Mouse (Mus musculus): Measurements from ENCODE around the gene Kl. TPM values are rescaled to one million over a fixed set of nuclear protein-coding genes. Genes with fewer than 3 reads are reported as not detected.
A peak's percentile ranks its signal among the peaks of the same experiment; 100 is the strongest.

Gene Kl
- total RNA-seq (2021) = 10 to 100 TPM in 1 of 2 experiments, under 1 TPM in 1; 0.62 to 11.5 TPM
- long read RNA-seq, experiment 1, full-length matches to known transcripts = 1 of 2 reads
- long read RNA-seq, experiment 1, partial matches to known transcripts = 0 of 2 reads
- long read RNA-seq, experiment 1, other reads (novel, unspliced or antisense) = 1 of 2 reads
- long read RNA-seq, experiment 2, full-length matches to known transcripts = 3 of 13 reads
- long read RNA-seq, experiment 2, partial matches to known transcripts = 2 of 13 reads
- long read RNA-seq, experiment 2, other reads (novel, unspliced or antisense) = 8 of 13 reads

- DNase-seq (ENCODE audit: low spot score in 2 of 2) = no peak
Measured at GRCm38 (mm10) chr5:150952328-150952668, at the start of gene Kl. TSS of gene Kl (plus strand) at chr5:150952607.

DNA sequence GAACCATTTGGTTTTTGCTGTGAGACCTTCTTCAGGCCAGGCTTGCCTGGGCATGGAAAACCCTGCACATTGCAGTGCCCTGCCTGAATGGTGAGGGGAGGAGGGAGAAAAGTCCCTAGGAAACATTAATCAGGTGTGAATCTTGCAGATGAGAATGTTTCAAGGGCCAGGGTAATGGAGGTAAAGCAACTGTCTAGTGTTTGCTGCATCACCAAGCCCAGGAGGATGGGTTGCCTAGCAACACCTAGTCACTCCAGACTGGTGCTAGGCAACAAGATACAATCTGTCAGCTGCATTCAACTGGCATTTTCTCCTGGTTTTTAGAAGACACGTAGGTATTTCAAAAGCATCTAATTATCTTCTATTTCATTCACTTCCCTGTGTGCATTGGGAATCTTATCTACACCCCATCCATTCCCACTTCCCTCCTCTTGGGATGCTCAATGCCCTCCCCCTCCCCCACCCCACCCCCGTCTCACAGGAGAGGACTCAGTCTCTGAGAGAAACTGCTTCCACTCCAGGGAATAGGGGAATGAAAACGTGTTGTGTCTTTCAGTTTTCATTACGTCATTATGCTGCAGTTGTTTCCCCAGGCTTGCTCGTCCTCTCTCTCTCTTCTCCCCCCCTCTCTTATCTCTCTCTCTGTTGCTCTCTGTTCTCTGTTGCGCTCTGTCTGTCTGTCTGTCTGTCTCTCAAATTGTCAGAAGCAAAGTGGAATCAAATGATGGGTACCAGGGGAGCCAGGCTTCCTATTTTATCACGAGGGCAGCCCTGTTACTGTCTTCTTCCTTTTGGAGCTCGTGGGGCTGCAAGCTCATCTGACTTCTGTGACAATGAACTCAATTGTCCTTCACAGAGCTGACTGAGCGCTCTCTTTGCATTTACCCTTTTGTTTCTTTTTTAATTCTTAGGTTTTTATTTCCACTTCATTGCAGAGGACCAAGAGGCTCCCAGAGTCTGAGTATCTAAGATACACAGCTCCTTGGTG lies 46.1 kb upstream of the Kl start:
- DNase-seq (ENCODE audit: low spot score in 2 of 2) = no peak

DNA sequence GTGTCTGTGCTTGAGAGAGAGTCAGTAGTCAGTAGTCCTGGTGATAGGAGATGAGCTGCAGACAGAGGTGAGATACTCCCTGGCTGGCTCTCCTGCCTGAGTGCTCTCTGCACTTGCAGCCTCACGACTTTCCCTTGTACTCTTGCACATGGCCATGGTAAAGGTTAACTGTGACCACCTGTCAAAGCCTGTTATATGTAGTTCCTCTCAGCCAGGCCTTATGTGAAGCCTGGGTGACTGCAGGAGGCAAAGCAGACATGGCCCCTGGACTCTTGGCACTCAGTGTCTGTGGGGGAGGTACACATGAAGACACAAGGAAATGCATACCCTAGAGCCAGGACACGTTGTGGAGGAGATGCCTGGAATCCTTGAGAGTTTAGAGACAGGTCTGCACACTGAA lies 40.3 kb upstream of the Kl start:
- DNase-seq (ENCODE audit: low spot score in 2 of 2) = no peak

DNA sequence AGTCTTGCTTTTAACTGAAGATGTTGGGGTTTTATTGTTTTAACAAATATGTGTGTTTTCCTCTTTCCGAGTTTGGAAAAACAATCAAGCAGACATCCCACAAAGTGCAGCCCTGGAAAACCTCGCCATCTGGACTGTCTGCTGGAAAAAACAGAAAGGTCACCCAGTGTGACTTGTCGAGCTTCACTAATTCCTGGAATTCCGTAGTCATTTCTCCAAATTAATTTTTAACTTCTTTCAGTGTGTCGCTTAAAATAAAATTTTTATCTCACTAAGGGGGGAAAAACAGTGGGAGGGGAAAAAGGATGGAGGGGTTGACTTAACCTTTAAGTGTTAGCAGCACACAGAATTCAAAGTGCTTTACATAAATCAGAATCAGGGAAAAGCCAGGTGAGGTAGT lies 39.8 kb upstream of the Kl start:
- DNase-seq (ENCODE audit: low spot score in 2 of 2) = no peak

DNA sequence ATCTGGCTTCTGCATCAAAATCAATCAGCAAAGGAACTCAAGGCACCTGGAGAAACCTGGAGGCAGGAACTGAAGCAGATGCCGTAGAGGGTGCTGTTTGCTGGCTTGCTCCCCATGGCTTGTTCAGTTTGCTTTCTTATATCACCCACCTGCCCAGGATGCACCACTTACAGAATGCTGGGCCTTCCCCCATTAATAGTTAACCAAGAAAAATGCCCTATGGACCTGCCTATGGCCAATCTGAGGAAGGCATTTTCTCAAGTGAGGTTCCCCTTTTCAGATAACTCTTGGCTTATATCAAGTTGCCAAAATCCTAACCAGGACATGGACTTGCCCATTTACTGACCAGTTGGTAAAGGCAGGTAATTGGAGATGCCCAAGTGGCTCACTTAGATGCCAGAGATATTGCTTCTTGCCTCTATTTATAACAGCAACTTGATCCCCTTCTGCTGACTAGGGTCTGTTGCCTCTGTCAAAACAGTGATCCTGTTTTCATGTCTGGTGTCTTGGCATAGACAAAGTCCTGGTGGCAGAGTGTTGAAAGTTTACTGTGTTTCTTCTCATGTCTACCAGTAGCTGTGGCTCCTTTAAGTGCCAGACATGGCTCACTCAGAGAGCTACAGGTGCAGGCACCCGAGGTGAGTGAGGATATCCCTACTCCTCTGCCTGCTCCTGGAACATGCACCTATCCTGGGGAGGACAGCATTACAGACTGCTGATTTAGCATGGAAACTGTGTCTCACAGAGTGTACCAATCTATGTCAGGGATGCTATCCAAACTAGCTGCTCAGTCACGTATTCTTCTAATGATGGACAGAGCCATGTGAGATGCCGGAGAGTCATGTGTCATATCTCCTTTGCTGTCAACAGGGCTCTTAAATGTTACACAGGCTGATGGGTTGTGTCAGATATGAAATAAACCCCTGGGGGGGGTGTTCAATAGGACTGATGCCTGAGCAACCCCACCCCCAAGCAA lies 37.0 kb upstream of the Kl start:
- DNase-seq (ENCODE audit: low spot score in 2 of 2) = no peak

GRCm38 (mm10) chr5:150917131-150917858 lies 35.1 kb upstream of the Kl start:
- DNase-seq (ENCODE audit: low spot score in 2 of 2) = no peak

GRCm38 (mm10) chr5:150918599-150918998 lies 33.8 kb upstream of the Kl start:
- no peak for DNase-seq (ENCODE audit: low spot score in 2 of 2)

DNA sequence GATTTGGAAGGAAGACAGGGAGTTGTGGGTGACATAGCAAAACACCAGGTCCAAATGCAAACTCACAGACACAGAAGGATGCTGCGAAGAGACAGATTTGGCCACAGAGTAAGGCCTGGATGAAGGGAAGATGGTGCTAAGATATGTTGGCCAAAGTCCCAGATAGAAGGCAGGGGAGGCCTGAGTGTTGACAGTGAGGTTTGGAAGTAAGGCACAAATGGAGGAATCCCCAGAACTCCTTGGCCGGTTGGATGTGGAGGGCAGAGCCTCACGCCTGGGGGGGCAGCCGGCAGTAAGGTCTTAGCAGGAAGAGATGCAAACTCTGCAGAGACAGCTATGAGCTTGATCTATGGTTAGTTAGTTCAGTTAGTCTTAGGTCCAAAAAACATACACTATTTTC lies 33.1 kb upstream of the Kl start:
- no peak for DNase-seq (ENCODE audit: low spot score in 2 of 2)

DNA sequence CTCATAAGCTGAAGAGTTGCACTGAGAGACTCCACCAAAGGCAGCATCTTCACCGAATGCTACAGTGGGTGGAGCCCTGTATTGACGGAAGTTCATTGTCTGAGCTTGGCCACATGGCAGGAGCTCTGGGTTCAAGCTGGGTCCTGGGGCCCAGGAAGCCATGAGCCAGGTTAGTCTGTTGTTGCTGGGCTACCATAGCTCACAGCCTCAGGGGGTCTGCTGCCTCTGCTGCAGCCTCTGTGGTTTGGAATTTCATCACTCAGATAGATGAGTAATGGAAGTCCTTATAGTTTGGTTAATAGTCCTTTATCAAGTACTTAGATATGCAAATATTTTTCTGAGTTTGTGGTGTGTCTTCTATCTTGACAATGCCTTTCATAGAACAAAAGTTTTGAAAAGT lies 32.4 kb upstream of the Kl start:
- DNase-seq (ENCODE audit: low spot score in 2 of 2) = no peak

GRCm38 (mm10) chr5:150929406-150929805 lies 23.0 kb upstream of the Kl start:
- no peak for DNase-seq (ENCODE audit: low spot score in 2 of 2)

DNA sequence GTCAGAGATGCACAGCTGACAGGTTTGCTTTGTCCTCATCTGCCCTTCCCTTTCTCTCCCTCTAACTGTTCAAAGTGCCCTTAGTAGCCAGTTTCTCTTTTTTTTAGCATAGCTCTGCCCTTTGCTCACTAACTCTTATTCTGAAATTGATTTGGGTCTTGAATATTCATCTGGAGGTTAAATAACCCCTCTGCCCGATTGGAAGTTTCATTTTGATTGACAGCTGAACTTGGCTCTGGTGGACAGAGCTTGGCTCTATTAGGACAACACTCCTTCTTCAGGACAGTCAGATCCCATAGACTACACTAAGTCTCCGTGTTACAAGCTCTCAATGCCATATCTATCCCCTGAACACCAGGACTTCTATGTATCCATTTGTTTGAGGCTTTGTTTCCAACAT lies 19.8 kb upstream of the Kl start:
- DNase-seq (ENCODE audit: low spot score in 2 of 2) = no peak

DNA sequence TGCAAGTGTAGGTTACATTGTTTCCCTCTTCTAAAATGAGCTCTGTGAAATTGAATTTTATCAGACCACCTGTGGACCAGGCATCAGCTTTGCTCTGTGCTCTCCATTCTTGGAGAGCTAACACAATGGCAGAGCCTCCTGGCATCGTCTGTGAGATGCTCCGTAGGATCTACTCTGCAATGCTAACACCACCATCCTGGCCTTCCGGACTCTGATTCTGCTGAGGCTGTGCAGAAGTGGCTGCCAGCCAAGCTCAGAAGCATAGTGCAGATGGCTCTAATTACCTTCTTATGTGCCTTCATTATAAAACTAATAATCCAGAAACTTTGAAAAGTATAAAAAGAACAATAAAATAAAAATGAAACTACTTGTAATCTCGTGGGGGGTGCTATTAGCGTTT lies 16.2 kb upstream of the Kl start:
- no peak for DNase-seq (ENCODE audit: low spot score in 2 of 2)

GRCm38 (mm10) chr5:150936807-150937206 lies 15.6 kb upstream of the Kl start:
- DNase-seq (ENCODE audit: low spot score in 2 of 2) = no peak

DNA sequence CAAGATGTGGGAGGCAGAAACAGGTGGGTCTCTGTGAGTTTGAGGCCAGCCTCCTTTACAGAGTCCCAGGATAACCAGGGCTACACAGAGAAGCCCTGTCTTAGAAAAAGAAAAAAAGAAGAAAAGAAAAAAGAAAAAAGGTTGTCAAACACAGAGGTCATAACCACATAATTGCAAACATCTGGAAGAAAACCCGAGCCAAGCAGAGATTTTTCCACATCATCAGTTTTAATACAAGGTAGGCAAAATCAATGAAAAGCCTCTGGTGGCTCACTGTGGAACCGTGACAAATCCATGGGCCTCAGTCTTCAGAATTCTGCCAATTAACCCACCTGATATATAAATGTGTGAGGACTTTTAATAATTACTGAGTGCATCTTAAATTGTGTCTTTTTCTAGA lies 14.9 kb upstream of the Kl start:
- no peak for DNase-seq (ENCODE audit: low spot score in 2 of 2)

DNA sequence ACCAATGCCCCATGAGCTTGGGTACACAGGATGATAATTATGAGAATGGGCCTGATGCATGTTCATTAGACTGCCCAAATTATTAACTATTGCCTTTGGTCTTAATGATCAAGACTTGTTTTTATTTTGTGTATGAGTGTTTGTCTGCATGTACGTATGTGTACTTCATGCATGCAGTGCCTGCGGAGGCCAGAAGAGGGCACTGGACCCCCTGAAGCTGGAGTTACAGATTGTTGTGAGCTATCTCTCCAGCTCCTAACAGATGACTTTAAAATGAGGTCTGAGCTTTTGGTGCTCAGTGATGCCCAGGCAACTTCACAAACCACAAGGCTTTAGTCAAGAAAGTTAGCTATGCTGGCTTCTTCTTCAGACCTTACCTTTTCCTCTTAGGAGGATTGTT lies 6.8 kb upstream of the Kl start:
- no peak for DNase-seq (ENCODE audit: low spot score in 2 of 2)

- DNase-seq (ENCODE audit: low spot score in 2 of 2) = no peak
Measured at GRCm38 (mm10) chr5:150949131-150949530, 3.3 kb upstream of the Kl start.

DNA sequence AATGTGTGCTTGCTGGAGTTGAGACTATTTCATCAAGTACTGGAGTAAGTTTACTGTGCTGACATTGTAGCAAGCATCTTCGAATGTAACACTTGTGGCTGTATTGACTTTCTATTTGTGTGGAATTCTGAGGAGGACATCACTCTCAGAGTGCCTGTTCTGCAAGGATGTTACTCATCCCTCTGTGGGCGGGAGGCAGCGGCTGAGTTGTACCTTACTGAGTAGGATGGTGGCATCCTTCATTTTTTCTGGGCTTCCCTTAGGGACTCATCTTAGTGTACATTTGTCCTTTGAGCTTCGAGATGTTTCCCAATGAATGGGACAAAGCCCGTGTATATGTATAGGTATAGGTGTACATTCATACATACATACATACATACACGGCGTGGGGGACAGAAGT lies 1.1 kb upstream of the Kl start:
- no peak for DNase-seq (ENCODE audit: low spot score in 2 of 2)

DNA sequence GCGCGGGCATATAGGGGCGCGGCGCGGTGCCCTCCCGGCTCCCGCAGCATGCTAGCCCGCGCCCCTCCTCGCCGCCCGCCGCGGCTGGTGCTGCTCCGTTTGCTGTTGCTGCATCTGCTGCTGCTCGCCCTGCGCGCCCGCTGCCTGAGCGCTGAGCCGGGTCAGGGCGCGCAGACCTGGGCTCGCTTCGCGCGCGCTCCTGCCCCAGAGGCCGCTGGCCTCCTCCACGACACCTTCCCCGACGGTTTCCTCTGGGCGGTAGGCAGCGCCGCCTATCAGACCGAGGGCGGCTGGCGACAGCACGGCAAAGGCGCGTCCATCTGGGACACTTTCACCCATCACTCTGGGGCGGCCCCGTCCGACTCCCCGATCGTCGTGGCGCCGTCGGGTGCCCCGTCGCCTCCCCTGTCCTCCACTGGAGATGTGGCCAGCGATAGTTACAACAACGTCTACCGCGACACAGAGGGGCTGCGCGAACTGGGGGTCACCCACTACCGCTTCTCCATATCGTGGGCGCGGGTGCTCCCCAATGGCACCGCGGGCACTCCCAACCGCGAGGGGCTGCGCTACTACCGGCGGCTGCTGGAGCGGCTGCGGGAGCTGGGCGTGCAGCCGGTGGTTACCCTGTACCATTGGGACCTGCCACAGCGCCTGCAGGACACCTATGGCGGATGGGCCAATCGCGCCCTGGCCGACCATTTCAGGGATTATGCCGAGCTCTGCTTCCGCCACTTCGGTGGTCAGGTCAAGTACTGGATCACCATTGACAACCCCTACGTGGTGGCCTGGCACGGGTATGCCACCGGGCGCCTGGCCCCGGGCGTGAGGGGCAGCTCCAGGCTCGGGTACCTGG lies 488 bp downstream of the Kl start:
- peak in 1 of 2 experiments; percentile 4 for DNase-seq (ENCODE audit: low spot score in 2 of 2)

GRCm38 (mm10) chr5:150954791-150955190 lies 2.4 kb downstream of the Kl start:
- DNase-seq (ENCODE audit: low spot score in 2 of 2) = no peak

DNA sequence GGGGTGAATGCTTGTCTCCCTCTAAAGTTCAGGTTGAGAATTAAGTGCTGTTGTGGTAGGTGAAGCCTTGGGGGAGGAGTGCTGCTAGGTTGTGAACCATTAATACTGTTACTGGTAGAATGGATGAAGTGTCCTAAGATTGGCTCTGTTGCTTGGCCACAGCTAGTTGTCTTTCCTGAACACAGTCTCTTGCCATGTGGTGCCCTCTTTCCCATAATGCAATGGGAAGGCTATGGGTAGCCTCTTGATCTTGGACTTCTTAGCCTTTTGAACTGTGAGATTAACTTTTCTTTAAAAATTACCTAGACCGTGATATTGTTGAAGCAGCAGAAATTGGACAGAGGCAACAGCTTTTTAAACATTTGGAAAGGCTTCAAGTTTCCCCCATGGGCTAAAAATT lies 7.5 kb downstream of the Kl start:
- no peak for DNase-seq (ENCODE audit: low spot score in 2 of 2)
